Mouse (Mus musculus) liver, postnatal 0 days (tissue): ENCODE data around the gene Magix.

Experiments
- CTCF ChIP-seq: sonication (generic); IDR thresholded peaks from 2 replicates; pipeline ENCODE4 v1.5.1; 2016; ENCODE audit warnings: antibody characterized with exemption, low read depth
- EP300 ChIP-seq: IDR thresholded peaks from 2 replicates; pipeline ENCODE4 v1.6.1; 2016; ENCODE audit warnings: antibody characterized with exemption, low read depth, mild to moderate bottlenecking

- no peak for TF ChIP-seq CTCF
- no peak for TF ChIP-seq EP300
These were observed 41.6 kb upstream of the Magix start for GRCm38 (mm10) chrX:7722691-7723090.
